Mouse (Mus musculus): ENCODE measurements around the gene Gm45140.

DNA sequence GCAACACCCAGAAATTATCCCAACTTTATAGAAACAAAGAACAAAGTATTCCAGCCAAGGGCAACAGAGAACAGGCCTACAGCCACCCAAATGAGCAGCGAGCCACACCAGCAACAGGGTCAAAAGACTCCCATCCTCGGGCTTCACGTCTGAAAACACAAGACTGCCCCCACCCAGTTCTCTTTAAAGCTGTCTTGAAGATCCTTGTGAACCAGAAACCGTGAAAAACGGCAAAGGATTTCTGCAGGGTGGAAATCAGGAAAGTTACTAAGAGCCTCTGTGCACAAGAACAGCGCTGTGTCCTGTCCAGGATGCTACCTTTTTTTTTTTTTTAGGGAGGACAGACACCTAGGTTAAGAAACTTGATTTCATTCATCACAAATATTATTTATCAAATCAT, 25.3 kb downstream of the Gm45140 start:
- no peak for TF ChIP-seq CTCF (IDR thresholded peaks at IDR 0.05; ENCODE audit: borderline replicate concordance, insufficient read depth, low read length)
- no peak for TF ChIP-seq POLR2A (IDR thresholded peaks at IDR 0.05; ENCODE audit: low read depth, low read length)

Data from embryonic fibroblast, embryonic 13.5 days (primary cell).